Mouse (Mus musculus): ENCODE results near the gene Tnrc6a.
"Not testable (repeated sequence)": the region's sequence is repeated elsewhere in the genome, so short reads cannot be mapped to it uniquely, and the experiment has no call there.

The Tnrc6a gene

GRCm38 (mm10) chr7:123123665-123124298 is at the start of gene Tnrc6a:
TSS of gene Tnrc6a (plus strand) at chr7:123123885.
- DNase-seq (ENCODE audit: low spot score in 2 of 2) = peak; percentile 85 to 87

DNA sequence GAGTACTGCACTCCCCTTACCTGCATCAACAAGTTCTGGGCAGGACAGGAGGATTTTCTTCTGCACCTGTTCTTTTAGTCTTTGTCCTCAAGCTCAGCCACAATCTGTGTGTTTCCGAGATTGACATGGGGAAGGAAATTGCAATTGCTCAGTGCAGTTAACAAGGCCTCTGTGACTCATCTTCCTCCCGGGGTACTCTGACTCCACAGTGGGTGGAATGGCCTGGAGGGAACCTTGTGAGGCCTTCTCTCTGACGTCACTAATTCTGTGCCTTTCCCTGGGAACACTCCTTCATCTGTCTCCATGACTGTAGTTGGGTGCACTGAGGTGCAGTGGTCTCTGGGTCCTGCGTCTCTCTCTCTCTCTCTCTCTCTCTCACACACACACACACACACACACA is 41.4 kb upstream of the Tnrc6a start:
- no peak for DNase-seq (ENCODE audit: low spot score in 2 of 2)

- no peak for DNase-seq (ENCODE audit: low spot score in 2 of 2)
These were observed 40.1 kb upstream of the Tnrc6a start for GRCm38 (mm10) chr7:123083441-123084123.

DNA sequence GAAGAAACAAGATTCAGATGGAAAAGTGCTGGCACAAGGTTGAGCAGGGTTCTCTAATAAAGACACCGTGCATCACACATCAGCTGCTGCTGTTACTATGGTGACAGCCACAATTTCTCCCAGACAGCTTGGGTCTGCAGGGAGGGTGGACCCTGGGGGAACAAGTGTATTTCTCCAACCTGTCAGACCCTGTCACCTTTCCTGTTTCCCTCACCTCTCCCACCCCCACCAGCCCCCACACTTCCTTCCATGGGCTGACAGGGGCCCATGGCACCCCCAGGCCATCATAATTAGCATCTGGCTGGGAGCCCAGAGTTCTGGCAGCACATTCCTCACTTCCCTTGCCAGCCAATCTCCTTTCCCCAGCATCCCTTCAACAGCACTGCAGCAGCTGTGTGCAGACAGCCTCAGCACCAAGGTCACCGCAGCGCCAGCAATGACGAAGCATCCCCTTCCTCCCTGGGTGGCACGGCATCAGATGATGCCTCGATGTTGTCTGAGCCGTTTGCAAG is 39.4 kb upstream of the Tnrc6a start:
- peak; percentile 65 to 79 for DNase-seq (ENCODE audit: low spot score in 2 of 2)

DNA sequence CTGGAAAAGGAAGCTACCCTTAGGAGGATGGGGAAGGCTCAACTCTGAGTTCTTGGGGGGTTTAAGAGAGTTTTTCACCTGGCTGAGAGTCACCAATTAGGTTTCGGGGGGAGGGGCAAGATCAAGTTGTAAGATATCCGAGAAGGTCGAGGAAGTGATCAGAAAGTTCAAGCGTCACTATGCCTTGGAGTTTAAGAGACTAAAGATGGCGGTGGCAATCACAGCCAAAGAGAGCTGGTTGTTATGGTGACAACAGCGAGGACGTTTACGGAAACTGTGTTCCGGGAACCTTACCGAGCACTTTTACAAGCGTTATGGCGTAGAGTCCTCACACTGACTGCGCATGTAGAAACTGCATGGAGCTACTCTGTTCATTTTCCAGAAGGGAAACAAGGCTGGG is 39.0 kb upstream of the Tnrc6a start:
- DNase-seq (ENCODE audit: low spot score in 2 of 2) = peak in 1 of 2 experiments; percentile 20

DNA sequence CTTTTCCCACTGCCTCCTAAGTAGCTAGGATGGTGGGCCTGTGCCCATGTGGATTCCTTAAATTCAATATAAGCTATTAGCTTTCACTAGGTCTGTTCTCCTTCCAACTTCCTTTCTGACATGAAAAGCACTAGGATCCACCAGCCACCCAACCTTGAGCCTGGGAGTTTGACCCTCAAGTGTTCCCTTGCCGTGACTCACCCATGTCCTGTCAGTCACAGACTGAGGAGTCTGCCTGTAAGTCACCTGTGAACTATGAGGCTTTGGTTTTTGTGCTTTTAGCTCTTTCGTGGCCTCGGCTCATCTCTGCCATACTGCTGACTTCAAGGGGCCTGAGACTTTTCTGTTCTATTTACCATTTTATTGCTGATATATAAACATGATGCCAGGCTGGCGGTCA is 34.8 kb upstream of the Tnrc6a start:
- no peak for DNase-seq (ENCODE audit: low spot score in 2 of 2)

DNA sequence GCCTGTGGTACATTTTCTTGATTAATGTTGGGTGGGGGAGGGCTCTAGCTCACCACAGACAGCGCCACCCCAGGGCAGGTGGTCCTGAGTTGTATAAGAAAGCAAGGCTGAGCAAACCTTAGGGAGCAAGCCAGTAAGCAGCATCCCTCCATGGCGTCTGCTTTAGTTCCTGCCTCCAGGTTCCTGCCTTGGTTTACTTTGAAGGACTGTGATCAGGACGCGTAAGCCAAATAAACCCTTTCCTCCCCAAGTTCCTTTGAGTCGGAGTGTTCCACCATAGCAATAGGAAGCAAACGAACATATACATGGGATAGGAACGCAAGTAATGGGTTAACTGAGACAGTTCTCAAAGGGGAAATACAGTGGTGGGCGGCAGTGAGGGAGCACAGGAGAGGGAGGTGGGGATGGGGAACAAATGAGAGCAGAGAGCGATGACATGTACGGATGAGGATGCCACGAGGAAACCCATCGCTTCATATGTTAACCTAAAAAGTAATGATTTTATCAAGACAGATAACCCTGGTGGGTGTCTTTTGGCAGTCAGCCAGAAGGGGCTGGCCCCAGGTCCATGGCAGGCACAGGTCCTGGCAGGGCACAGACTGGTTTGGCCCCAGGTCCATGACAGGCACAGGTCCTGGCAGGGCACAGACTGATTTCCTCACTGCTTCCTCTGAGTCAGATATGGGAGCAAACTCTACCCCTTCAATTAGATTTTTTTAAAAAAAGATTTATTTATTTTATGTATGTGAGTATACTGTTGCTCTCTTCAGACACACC is 27.2 kb upstream of the Tnrc6a start:
- no peak for DNase-seq (ENCODE audit: low spot score in 2 of 2)

DNA sequence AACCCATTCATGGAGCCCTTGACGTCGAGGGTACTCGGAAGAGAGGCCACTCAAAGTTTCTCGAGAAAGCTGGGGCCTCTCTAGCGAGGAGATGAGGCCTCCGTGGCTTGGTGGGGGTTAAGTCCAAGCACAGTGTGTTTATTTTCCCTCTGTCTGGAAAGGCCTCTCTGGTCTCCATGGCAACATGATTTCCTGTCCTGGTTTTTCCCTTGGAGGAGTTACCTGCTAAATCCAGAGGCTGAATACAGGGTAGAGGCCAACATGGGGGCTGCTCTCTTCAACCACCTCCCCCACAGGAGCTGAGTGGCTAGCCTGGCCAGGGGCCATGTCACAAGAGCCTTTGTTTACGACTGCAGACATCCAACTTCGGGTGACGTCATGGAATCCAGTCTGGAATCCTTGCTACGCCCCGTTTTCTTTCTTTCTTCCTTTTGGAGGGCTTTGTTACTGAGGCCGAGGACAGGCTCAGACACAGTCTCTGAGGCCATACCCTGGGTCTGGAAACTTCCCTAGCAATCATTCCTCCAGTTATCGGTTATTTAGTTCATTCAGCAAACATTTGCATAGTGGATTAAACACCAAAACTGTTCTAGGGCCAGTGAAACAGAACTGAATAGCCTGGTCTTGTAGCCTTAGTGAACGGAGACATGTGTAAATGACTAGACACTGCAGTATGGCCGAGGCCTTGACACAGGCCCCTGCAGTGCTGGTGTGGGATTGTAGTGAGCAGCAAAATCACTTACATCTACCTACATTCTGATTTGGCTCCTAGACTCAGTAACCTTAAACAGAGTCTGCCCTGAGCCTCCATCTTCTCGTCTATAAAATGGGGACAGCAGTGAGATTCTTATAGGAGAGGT is 25.6 kb upstream of the Tnrc6a start:
- peak; percentile 44 to 62 for DNase-seq (ENCODE audit: low spot score in 2 of 2)

DNA sequence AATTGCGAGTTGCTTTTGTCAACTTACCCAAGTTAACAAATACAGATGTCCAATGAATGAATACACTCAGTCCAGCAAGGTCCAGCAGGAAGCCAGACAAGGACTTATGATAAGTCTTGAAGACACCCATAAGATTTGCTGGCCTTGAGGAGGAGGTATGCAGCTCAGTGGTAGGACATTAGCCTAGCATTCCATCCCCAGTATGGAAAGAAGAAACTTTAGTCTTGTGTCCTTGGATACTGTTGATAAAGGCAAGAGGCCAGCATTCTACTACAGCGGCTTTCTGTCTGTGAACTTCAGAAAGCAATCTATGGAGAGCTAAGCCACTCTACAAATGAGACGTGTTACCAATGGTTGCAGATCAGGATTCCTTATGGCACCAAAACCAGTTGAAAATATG is 22.4 kb upstream of the Tnrc6a start:
- no peak for DNase-seq (ENCODE audit: low spot score in 2 of 2)

DNA sequence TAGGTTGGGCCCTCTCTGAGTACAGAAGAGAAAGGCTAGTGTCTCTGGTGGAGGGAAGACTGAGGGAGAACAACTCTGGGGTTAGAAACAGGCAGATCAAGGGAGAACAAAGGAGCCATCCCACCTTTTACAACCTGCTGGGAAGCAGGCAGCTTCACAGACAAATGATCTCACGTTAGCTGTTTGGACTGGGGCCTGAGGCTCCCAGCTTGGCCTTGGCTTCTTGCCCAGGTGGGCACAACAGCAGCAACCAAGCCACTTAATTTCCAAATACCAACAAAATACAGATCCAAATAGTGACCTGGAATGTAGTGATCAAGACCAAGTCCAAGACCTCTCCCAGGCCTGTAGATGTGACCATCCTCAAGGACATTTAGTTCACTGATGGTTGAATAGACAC is 18.3 kb upstream of the Tnrc6a start:
- DNase-seq (ENCODE audit: low spot score in 2 of 2) = not testable (repeated sequence)

DNA sequence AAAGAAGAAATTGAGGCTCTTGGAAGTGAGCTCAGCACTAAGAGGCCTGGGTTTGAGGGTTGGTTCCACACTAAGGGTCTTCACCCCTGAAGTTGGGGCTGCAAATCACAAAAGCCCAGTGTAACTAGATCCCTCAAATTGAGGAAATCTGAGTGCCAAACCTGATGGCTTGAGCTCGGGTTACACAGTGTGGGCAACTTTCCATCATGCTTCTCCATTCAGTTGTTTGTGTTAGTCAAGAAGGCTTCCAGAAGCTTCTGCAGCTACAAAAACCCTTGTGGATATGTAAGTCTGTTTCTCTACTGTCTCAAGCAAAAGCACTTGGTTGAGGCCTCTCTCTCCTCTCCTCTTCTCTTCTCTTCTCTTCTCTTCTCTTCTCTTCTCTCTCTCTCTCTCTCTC is 17.8 kb upstream of the Tnrc6a start:
- DNase-seq (ENCODE audit: low spot score in 2 of 2) = no peak

GRCm38 (mm10) chr7:123106326-123106725 is 17.4 kb upstream of the Tnrc6a start:
- no peak for DNase-seq (ENCODE audit: low spot score in 2 of 2)

- peak in 1 of 2 experiments; percentile 21 for DNase-seq (ENCODE audit: low spot score in 2 of 2)
These were observed 15.3 kb upstream of the Tnrc6a start for GRCm38 (mm10) chr7:123108058-123109055.

- no peak for DNase-seq (ENCODE audit: low spot score in 2 of 2)
These were observed 14.2 kb upstream of the Tnrc6a start for GRCm38 (mm10) chr7:123109361-123110000.

- no peak for DNase-seq (ENCODE audit: low spot score in 2 of 2)
These were observed 13.6 kb upstream of the Tnrc6a start for GRCm38 (mm10) chr7:123110135-123110534.

- DNase-seq (ENCODE audit: low spot score in 2 of 2) = no peak
These were observed 10.1 kb upstream of the Tnrc6a start for GRCm38 (mm10) chr7:123113590-123113989.

DNA sequence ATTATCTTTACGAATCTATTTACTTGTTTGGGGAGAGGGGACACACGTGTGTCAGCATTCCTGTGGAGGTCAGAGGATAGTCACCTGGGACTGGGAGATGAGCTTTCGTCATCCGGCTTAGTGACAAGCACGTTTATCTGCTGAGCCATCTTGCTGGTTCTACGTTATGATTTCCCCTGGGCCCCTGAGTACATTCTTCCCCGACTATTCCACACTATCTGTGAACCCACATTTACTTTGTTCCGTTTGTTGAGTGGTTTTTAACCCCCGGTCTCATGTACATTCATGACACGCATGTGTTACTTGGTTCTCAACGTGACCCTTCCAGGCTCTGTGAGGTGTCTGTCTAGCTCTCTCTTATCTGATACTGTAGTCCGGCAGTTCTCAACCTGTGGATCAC is 6.9 kb upstream of the Tnrc6a start:
- DNase-seq (ENCODE audit: low spot score in 2 of 2) = no peak

DNA sequence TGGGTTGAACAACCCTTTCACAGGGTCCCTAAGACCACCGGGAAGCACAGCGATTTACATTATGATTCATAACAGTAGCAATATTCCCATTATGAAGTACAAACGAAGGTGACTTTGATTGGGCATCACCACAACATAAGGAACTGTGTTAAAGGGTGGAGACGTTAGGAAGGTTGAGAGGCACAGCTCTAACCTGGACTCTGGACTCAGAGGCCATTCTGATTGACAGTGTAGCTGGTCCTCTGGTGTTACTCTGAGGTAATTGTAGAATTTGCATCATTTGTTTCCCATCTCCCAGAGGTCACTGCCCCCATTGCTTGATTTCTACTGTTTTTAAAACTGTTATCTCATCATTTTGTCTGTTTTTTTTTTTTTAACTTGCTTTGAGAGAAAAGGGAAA is 6.5 kb upstream of the Tnrc6a start:
- DNase-seq (ENCODE audit: low spot score in 2 of 2) = no peak

GRCm38 (mm10) chr7:123120516-123120915 is 3.2 kb upstream of the Tnrc6a start:
- DNase-seq (ENCODE audit: low spot score in 2 of 2) = no peak

GRCm38 (mm10) chr7:123124299-123124716 is 623 bp downstream of the Tnrc6a start:
- no peak for DNase-seq (ENCODE audit: low spot score in 2 of 2)
